In the genomic region with DNA sequence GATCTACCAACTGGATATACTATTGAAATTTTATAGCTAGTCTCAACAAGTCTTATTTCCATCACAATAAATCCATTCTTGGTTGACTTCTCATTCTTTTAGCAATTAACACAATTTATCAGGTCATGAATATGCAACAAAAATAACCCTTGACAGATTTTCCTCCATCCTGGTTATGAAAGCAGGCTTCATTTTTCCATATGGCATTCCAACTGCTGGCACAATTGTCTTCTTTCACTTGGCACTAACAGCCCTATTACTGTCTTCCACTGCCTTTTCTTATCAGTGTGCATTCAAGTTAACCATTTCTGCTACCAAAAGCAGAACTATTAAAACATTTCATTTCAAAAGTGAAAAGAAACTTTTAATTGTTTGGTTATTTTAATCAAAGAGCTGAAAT, we compare ENCODE assay signal across 17 mouse cellular contexts.
DNase-seq lines count a peak whose midpoint lies in the region; ATAC-seq and TF ChIP-seq lines count a peak whose summit lies in the region.
"Had no signal": no experiment of that assay in that cellular context is flagged by ENCODE, and none has a peak within 500 bp of the region (broad histone marks: within the 10 kb centered on the region; RNA-seq: fewer than 3 reads in every experiment).

No protein-coding gene starts in this region.

- H3K27ac ChIP-seq in midbrain, postnatal 0 days (ENCODE audit: low read depth, low read length) = no peak overlapping the region
- H3K27ac ChIP-seq in midbrain, embryonic 13.5 days = no peak overlapping the region
- H3K27ac ChIP-seq in forebrain, postnatal 0 days (ENCODE audit: low read depth, low read length) = no peak overlapping the region
- no peak overlapping the region for H3K27ac ChIP-seq in intestine, embryonic 15.5 days
- no peak overlapping the region for H3K27ac ChIP-seq in hindbrain, embryonic 16.5 days (ENCODE audit: low read depth, low read length)
- H3K27ac ChIP-seq: limb, embryonic 12.5 days; liver, embryonic 13.5 days; lung, embryonic 15.5 days had no signal

- no peak overlapping the region for H3K9ac ChIP-seq in midbrain, postnatal 0 days (replicated peaks; ENCODE audit: low read length, poor library complexity, severe bottlenecking)
- no peak overlapping the region for H3K9ac ChIP-seq in midbrain, embryonic 13.5 days (replicated peaks)
- H3K9ac ChIP-seq in forebrain, postnatal 0 days = no peak overlapping the region
- H3K9ac ChIP-seq in intestine, embryonic 15.5 days = no peak overlapping the region
- H3K9ac ChIP-seq in hindbrain, embryonic 16.5 days (ENCODE audit: low read depth, low read length) = no peak overlapping the region
- H3K9ac ChIP-seq: limb, embryonic 12.5 days; liver, embryonic 13.5 days; lung, embryonic 15.5 days had no signal

- H3K9me3 ChIP-seq in midbrain, postnatal 0 days (ENCODE audit: low read length) = no peaks in the 10 kb centered on the region
- no peaks in the 10 kb centered on the region for H3K9me3 ChIP-seq in midbrain, embryonic 13.5 days
- no peaks in the 10 kb centered on the region for H3K9me3 ChIP-seq in forebrain, postnatal 0 days (ENCODE audit: low read length)
- no peaks in the 10 kb centered on the region for H3K9me3 ChIP-seq in intestine, embryonic 15.5 days
- no peaks in the 10 kb centered on the region for H3K9me3 ChIP-seq in hindbrain, embryonic 16.5 days (ENCODE audit: control insufficient read depth, low read length)
- H3K9me3 ChIP-seq: limb, embryonic 12.5 days; liver, embryonic 13.5 days; lung, embryonic 15.5 days had no signal

- no peaks in the 10 kb centered on the region for H3K27me3 ChIP-seq in midbrain, postnatal 0 days (ENCODE audit: insufficient read depth, low read length)
- no peaks in the 10 kb centered on the region for H3K27me3 ChIP-seq in midbrain, embryonic 13.5 days
- no peaks in the 10 kb centered on the region for H3K27me3 ChIP-seq in forebrain, postnatal 0 days (ENCODE audit: insufficient read depth, low read length)
- no peaks in the 10 kb centered on the region for H3K27me3 ChIP-seq in intestine, embryonic 15.5 days (replicated peaks)
- no peaks in the 10 kb centered on the region for H3K27me3 ChIP-seq in hindbrain, embryonic 16.5 days (replicated peaks; ENCODE audit: control insufficient read depth, insufficient read depth, low read length)
- H3K27me3 ChIP-seq: CH12.LX; limb, embryonic 12.5 days; liver, embryonic 13.5 days; lung, embryonic 15.5 days had no signal

- H3K4me3 ChIP-seq in midbrain, postnatal 0 days (ENCODE audit: low read depth, low read length) = no peak overlapping the region
- H3K4me3 ChIP-seq in midbrain, embryonic 13.5 days (replicated peaks) = no peak overlapping the region
- H3K4me3 ChIP-seq in forebrain, postnatal 0 days (ENCODE audit: low read depth, low read length) = no peak overlapping the region
- H3K4me3 ChIP-seq in intestine, embryonic 15.5 days (replicated peaks) = no peak overlapping the region
- H3K4me3 ChIP-seq in hindbrain, embryonic 16.5 days (ENCODE audit: low read length) = no peak overlapping the region
- H3K4me3 ChIP-seq: limb, embryonic 12.5 days; liver, embryonic 13.5 days; lung, embryonic 15.5 days had no signal

- no peaks in the 10 kb centered on the region for H3K4me1 ChIP-seq in midbrain, postnatal 0 days (ENCODE audit: insufficient read depth, low read length)
- no peaks in the 10 kb centered on the region for H3K4me1 ChIP-seq in midbrain, embryonic 13.5 days (replicated peaks)
- no peaks in the 10 kb centered on the region for H3K4me1 ChIP-seq in forebrain, postnatal 0 days (ENCODE audit: insufficient read depth)
- no peaks in the 10 kb centered on the region for H3K4me1 ChIP-seq in intestine, embryonic 15.5 days (replicated peaks)
- H3K4me1 ChIP-seq in hindbrain, embryonic 16.5 days (ENCODE audit: control insufficient read depth, insufficient read depth, low read depth, low read length) = no peaks in the 10 kb centered on the region
- H3K4me1 ChIP-seq: limb, embryonic 12.5 days; liver, embryonic 13.5 days; lung, embryonic 15.5 days had no signal

- TF ChIP-seq CTCF in midbrain, postnatal 0 days (IDR thresholded peaks at IDR 0.05) = no peak
- TF ChIP-seq CTCF in forebrain, postnatal 0 days (IDR thresholded peaks at IDR 0.05; ENCODE audit: low read depth) = no peak

- DNase-seq in cerebellum, adult 9-11 months = peak; percentile 9
- no peak for DNase-seq in cerebellum, postnatal 4 days (ENCODE audit: low spot score in 2 of 2)
- DNase-seq in midbrain, postnatal 0 days (ENCODE audit: low spot score) = peak; percentile 8
- peak; percentile 59 for DNase-seq in forebrain, postnatal 0 days
- DNase-seq in retina, postnatal 1 day = peak; percentile 85
- DNase-seq: adrenal gland, postnatal 36 days; embryo, embryonic 11 days; kidney, postnatal 36 days; liver, embryonic 13.5 days; lung, postnatal 4 days; thymus, postnatal 14 days had no signal

- no peak for ATAC-seq in midbrain, postnatal 0 days (ENCODE audit: low FRiP score)
- ATAC-seq in midbrain, embryonic 13.5 days = no peak
- peak; percentile 43; the same call in 1 of the 2 replicates for ATAC-seq in forebrain, postnatal 0 days
- no peak for ATAC-seq in intestine, embryonic 15.5 days
- no peak for ATAC-seq in hindbrain, embryonic 16.5 days

- H3K4me2 ChIP-seq in midbrain, postnatal 0 days (ENCODE audit: low read depth, low read length, poor library complexity, severe bottlenecking) = no peak overlapping the region
- no peak overlapping the region for H3K4me2 ChIP-seq in midbrain, embryonic 13.5 days (replicated peaks)
- H3K4me2 ChIP-seq in forebrain, postnatal 0 days (ENCODE audit: low read depth) = no peak overlapping the region
- no peak overlapping the region for H3K4me2 ChIP-seq in intestine, embryonic 15.5 days (replicated peaks)
- no peak overlapping the region for H3K4me2 ChIP-seq in hindbrain, embryonic 16.5 days (ENCODE audit: low read length)
- H3K4me2 ChIP-seq: limb, embryonic 12.5 days; liver, embryonic 13.5 days; lung, embryonic 15.5 days had no signal

- no peaks in the 10 kb centered on the region for H3K36me3 ChIP-seq in midbrain, postnatal 0 days (ENCODE audit: insufficient read depth, low read length)
- no peaks in the 10 kb centered on the region for H3K36me3 ChIP-seq in midbrain, embryonic 13.5 days
- no peaks in the 10 kb centered on the region for H3K36me3 ChIP-seq in forebrain, postnatal 0 days (ENCODE audit: insufficient read depth)
- no peaks in the 10 kb centered on the region for H3K36me3 ChIP-seq in intestine, embryonic 15.5 days
- H3K36me3 ChIP-seq in hindbrain, embryonic 16.5 days (ENCODE audit: control insufficient read depth, insufficient read depth, low read length) = no peaks in the 10 kb centered on the region
- H3K36me3 ChIP-seq: limb, embryonic 12.5 days; liver, embryonic 13.5 days; lung, embryonic 15.5 days had no signal

Comparison
In these comparisons a context has a peak if more than half of its experiments do, and no peak if none do; other contexts are left out.
1. DNase-seq: peak in cerebellum, adult 9-11 months (single experiment), midbrain, postnatal 0 days (single experiment), forebrain, postnatal 0 days (single experiment) and retina, postnatal 1 day (single experiment); none in cerebellum, postnatal 4 days (0 of 2).